Mouse (Mus musculus) megakaryocyte, embryonic 14.5 days (primary cell): ENCODE results near the gene Sgta.

Experiments used
- FLI1 ChIP-seq: IDR thresholded peaks from 2 replicates; pipeline ENCODE4 v1.6.1; 2012; ENCODE audit warnings: low read length, inconsistent platforms, mixed read lengths
- GATA1 ChIP-seq: IDR thresholded peaks from 3 replicates; pipeline ENCODE4 v1.6.1; 2012; ENCODE audit warnings: mixed read lengths, low read length, inconsistent platforms, borderline replicate concordance

DNA sequence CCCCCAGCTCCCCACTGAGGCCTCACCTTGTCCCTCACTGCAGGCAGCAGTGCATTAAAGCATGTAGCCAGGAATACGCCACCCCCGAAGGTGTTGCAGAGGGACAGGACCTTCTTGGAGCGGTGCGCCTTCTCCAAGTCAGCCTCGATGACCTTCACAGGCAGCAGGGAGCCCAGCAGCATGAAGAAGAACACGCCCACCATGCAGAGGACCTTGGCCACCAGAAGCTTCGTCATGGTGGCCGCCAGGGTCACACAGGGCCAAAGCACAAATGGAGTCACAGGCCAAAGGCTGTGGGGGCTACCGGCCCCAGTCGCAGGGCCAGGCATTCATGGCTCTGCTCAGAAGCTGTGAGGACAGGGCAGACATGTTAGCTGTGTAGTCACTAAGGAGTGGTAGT is 26.4 kb downstream of the Sgta start:
- TF ChIP-seq GATA1: no peak
- TF ChIP-seq FLI1: no peak
